Mouse (Mus musculus): ENCODE data around the gene Hipk3.

GRCm38 (mm10) chr2:104489851-104490250 is 4.4 kb downstream of the Hipk3 start:
- TF ChIP-seq TAL1 (IDR thresholded peaks at IDR 0.05; ENCODE audit: low read length) (no peak), GATA1 (IDR thresholded peaks at IDR 0.05; ENCODE audit: low read length) (no peak)

Measured in erythroblast, embryonic 14.5 days (primary cell).